Mouse (Mus musculus): ENCODE measurements at regions not wholly inside any gene's neighbourhood (a gene's known extent, or its start where the extent isn't known, plus 50 kb on each side); places are given as distances from the start of the nearest gene placed in this dataset.

GRCm38 (mm10) chr3:52563595-52563994, 295.5 kb downstream of the Foxo1 start:
- no peak for TF ChIP-seq CTCF (IDR thresholded peaks at IDR 0.05; ENCODE audit: low read depth)
- no peak for TF ChIP-seq EP300 (IDR thresholded peaks at IDR 0.05; ENCODE audit: low read depth)
- Histone ChIP-seq H3K4me2 (ENCODE audit: low read depth, low read length) (no peak overlapping the region), H3K27ac (ENCODE audit: low read depth) (no peak overlapping the region), H3K9me3 (replicated peaks; ENCODE audit: control insufficient read depth, low read length) (no peaks in the 10 kb centered on the region), H3K9ac (replicated peaks; ENCODE audit: low read depth, low read length) (no peak overlapping the region), H3K36me3 (replicated peaks; ENCODE audit: control insufficient read depth, insufficient read depth, low read length) (no peaks in the 10 kb centered on the region), H3K27me3 (ENCODE audit: control insufficient read depth, insufficient read depth, low read length) (no peaks in the 10 kb centered on the region), H3K4me1 (ENCODE audit: control insufficient read depth, insufficient read depth) (0 out of 2 replicates have a peak, but pooled peaks cover 4% of the 10 kb centered on the region), H3K4me3 (ENCODE audit: low read depth, low read length) (no peak overlapping the region)
- ATAC-seq (ENCODE audit: insufficient read depth, low read depth) = no peak
- WGBS = 71% methylated on average over 5 of the region's 5 CpGs
- DNase-seq (ENCODE audit: low spot score) = no peak

GRCm38 (mm10) chr3:52562816-52563215, 294.7 kb downstream of the Foxo1 start:
- DNase-seq (ENCODE audit: low spot score) (no peak), ATAC-seq (ENCODE audit: insufficient read depth, low read depth) (no peak)
- no peak overlapping the region for H3K4me3 ChIP-seq (ENCODE audit: low read depth, low read length)
- TF ChIP-seq EP300 (IDR thresholded peaks at IDR 0.05; ENCODE audit: low read depth) = no peak
- TF ChIP-seq CTCF (IDR thresholded peaks at IDR 0.05; ENCODE audit: low read depth) = no peak
- 72% methylated on average over 5 of the region's 5 CpGs for WGBS
- H3K36me3 ChIP-seq (replicated peaks; ENCODE audit: control insufficient read depth, insufficient read depth, low read length) = no peaks in the 10 kb centered on the region
- no peak overlapping the region for H3K27ac ChIP-seq (ENCODE audit: low read depth)
- 0 out of 2 replicates have a peak, but pooled peaks cover 4% of the 10 kb centered on the region for H3K4me1 ChIP-seq (ENCODE audit: control insufficient read depth, insufficient read depth)
- H3K27me3 ChIP-seq (ENCODE audit: control insufficient read depth, insufficient read depth, low read length) = no peaks in the 10 kb centered on the region
- H3K9ac ChIP-seq (replicated peaks; ENCODE audit: low read depth, low read length) = no peak overlapping the region
- no peaks in the 10 kb centered on the region for H3K9me3 ChIP-seq (replicated peaks; ENCODE audit: control insufficient read depth, low read length)
- no peak overlapping the region for H3K4me2 ChIP-seq (ENCODE audit: low read depth, low read length)

GRCm38 (mm10) chr3:52559481-52559880, 291.3 kb downstream of the Foxo1 start:
- Histone ChIP-seq H3K4me1 (ENCODE audit: control insufficient read depth, insufficient read depth) (no peaks in the 10 kb centered on the region), H3K4me2 (ENCODE audit: low read depth, low read length) (no peak overlapping the region), H3K27ac (ENCODE audit: low read depth) (no peak overlapping the region), H3K9ac (replicated peaks; ENCODE audit: low read depth, low read length) (no peak overlapping the region), H3K36me3 (replicated peaks; ENCODE audit: control insufficient read depth, insufficient read depth, low read length) (no peaks in the 10 kb centered on the region), H3K9me3 (replicated peaks; ENCODE audit: control insufficient read depth, low read length) (no peaks in the 10 kb centered on the region), H3K27me3 (ENCODE audit: control insufficient read depth, insufficient read depth, low read length) (no peaks in the 10 kb centered on the region), H3K4me3 (ENCODE audit: low read depth, low read length) (no peak overlapping the region)
- no peak for ATAC-seq (ENCODE audit: insufficient read depth, low read depth)
- no peak for TF ChIP-seq EP300 (IDR thresholded peaks at IDR 0.05; ENCODE audit: low read depth)
- no peak for TF ChIP-seq CTCF (IDR thresholded peaks at IDR 0.05; ENCODE audit: low read depth)
- DNase-seq (ENCODE audit: low spot score) = no peak
- 81% methylated on average over 10 of the region's 10 CpGs for WGBS

- DNase-seq (ENCODE audit: low spot score) = no peak
- no peak for ATAC-seq (ENCODE audit: insufficient read depth, low read depth)
- Histone ChIP-seq H3K9me3 (replicated peaks; ENCODE audit: control insufficient read depth, low read length) (no peaks in the 10 kb centered on the region), H3K9ac (replicated peaks; ENCODE audit: low read depth, low read length) (no peak overlapping the region), H3K27ac (ENCODE audit: low read depth) (no peak overlapping the region), H3K36me3 (replicated peaks; ENCODE audit: control insufficient read depth, insufficient read depth, low read length) (no peaks in the 10 kb centered on the region), H3K4me3 (ENCODE audit: low read depth, low read length) (no peak overlapping the region), H3K4me1 (ENCODE audit: control insufficient read depth, insufficient read depth) (no peaks in the 10 kb centered on the region), H3K27me3 (ENCODE audit: control insufficient read depth, insufficient read depth, low read length) (0 out of 2 replicates have a peak, but pooled peaks cover 5% of the 10 kb centered on the region), H3K4me2 (ENCODE audit: low read depth, low read length) (no peak overlapping the region)
- 89% methylated on average over 6 of the region's 6 CpGs for WGBS
- TF ChIP-seq CTCF (IDR thresholded peaks at IDR 0.05; ENCODE audit: low read depth) (no peak), EP300 (IDR thresholded peaks at IDR 0.05; ENCODE audit: low read depth) (no peak)
Observed at GRCm38 (mm10) chr3:52558765-52559164, 290.6 kb downstream of the Foxo1 start.

GRCm38 (mm10) chr3:52557296-52557695, 289.2 kb downstream of the Foxo1 start:
- H3K36me3 ChIP-seq (replicated peaks; ENCODE audit: control insufficient read depth, insufficient read depth, low read length) = no peaks in the 10 kb centered on the region
- no peak overlapping the region for H3K4me2 ChIP-seq (ENCODE audit: low read depth, low read length)
- no peak overlapping the region for H3K27ac ChIP-seq (ENCODE audit: low read depth)
- no peaks in the 10 kb centered on the region for H3K9me3 ChIP-seq (replicated peaks; ENCODE audit: control insufficient read depth, low read length)
- ATAC-seq (ENCODE audit: insufficient read depth, low read depth) (no peak), DNase-seq (ENCODE audit: low spot score) (no peak)
- TF ChIP-seq CTCF (IDR thresholded peaks at IDR 0.05; ENCODE audit: low read depth) (no peak), EP300 (IDR thresholded peaks at IDR 0.05; ENCODE audit: low read depth) (no peak)
- no peak overlapping the region for H3K4me3 ChIP-seq (ENCODE audit: low read depth, low read length)
- H3K4me1 ChIP-seq (ENCODE audit: control insufficient read depth, insufficient read depth) = no peaks in the 10 kb centered on the region
- WGBS = 78% methylated on average over 4 of the region's 4 CpGs
- H3K9ac ChIP-seq (replicated peaks; ENCODE audit: low read depth, low read length) = no peak overlapping the region
- 0 out of 2 replicates have a peak, but pooled peaks cover 6% of the 10 kb centered on the region for H3K27me3 ChIP-seq (ENCODE audit: control insufficient read depth, insufficient read depth, low read length)

- no peak for ATAC-seq (ENCODE audit: insufficient read depth, low read depth)
- Histone ChIP-seq H3K9me3 (replicated peaks; ENCODE audit: control insufficient read depth, low read length) (no peaks in the 10 kb centered on the region), H3K36me3 (replicated peaks; ENCODE audit: control insufficient read depth, insufficient read depth, low read length) (no peaks in the 10 kb centered on the region), H3K27ac (ENCODE audit: low read depth) (no peak overlapping the region), H3K27me3 (ENCODE audit: control insufficient read depth, insufficient read depth, low read length) (0 out of 2 replicates have a peak, but pooled peaks cover 6% of the 10 kb centered on the region), H3K4me1 (ENCODE audit: control insufficient read depth, insufficient read depth) (no peaks in the 10 kb centered on the region), H3K4me2 (ENCODE audit: low read depth, low read length) (no peak overlapping the region), H3K9ac (replicated peaks; ENCODE audit: low read depth, low read length) (no peak overlapping the region), H3K4me3 (ENCODE audit: low read depth, low read length) (no peak overlapping the region)
- no peak for DNase-seq (ENCODE audit: low spot score)
- WGBS = 55% methylated on average over 6 of the region's 6 CpGs
- TF ChIP-seq CTCF (IDR thresholded peaks at IDR 0.05; ENCODE audit: low read depth) = no peak
- TF ChIP-seq EP300 (IDR thresholded peaks at IDR 0.05; ENCODE audit: low read depth) = no peak
Observed at GRCm38 (mm10) chr3:52555038-52555437, 286.9 kb downstream of the Foxo1 start.
